Mouse (Mus musculus) gastrocnemius, adult 18-20 months (tissue): ENCODE data around the gene Lancl1. TPM values are rescaled to one million over a fixed set of nuclear protein-coding genes. Genes with fewer than 3 reads are reported as not detected.

Source experiments
- total RNA-seq, 2 experiments: library from RNA; stranded (reverse); gene quantifications; 2 replicates each; pipeline ENCODE4 v1.2.3; 2021

Lancl1 gene
- total RNA-seq, 2 experiments from 2014 or later, result 34.3 to 37.5 TPM

Other genes with a start within 250 kb of the Lancl1 start
- gene Kansl1l, start 221.3 kb downstream of the Lancl1 start, total RNA-seq, result 10 to 100 TPM; 20.5 to 21.0 TPM
- 100 to 1,000 TPM; 261 to 305 TPM for gene Acadl, start 175.6 kb downstream of the Lancl1 start, total RNA-seq
- over 10,000 TPM; 17,981 to 19,696 TPM for gene Myl1, start 93.5 kb downstream of the Lancl1 start, total RNA-seq
- gene Cps1, start 84.2 kb upstream of the Lancl1 start, total RNA-seq, result under 1 TPM in 1 of 2 experiments, not detected in 1; 0.47 TPM